Mouse (Mus musculus): ENCODE measurements around the gene Col4a3. TPM values are rescaled to one million over a fixed set of nuclear protein-coding genes. Genes with fewer than 3 reads are reported as not detected.

Gene Col4a3
- 1 to 10 TPM in 1 of 2 experiments, under 1 TPM in 1; 0.77 to 1.2 TPM for total RNA-seq (2021)
- long read RNA-seq, experiment 1 = 0 reads
- long read RNA-seq, experiment 2 = 0 reads

- DNase-seq (ENCODE audit: low spot score in 2 of 2) = no peak
Observed at GRCm38 (mm10) chr1:82586713-82587399, at the start of gene Col4a3, which contains the start of gene Col4a4. TSS of gene Col4a3 (plus strand) at chr1:82586921. TSS of gene Col4a4 (minus strand) at chr1:82586849.

- no peak for DNase-seq (ENCODE audit: low spot score in 2 of 2)
Observed at GRCm38 (mm10) chr1:82537848-82538247, 48.9 kb upstream of the Col4a3 start.

- DNase-seq (ENCODE audit: low spot score in 2 of 2) = no peak
Observed at GRCm38 (mm10) chr1:82540056-82540455, 46.7 kb upstream of the Col4a3 start.

- DNase-seq (ENCODE audit: low spot score in 2 of 2) = no peak
Observed at GRCm38 (mm10) chr1:82543934-82544333, 42.8 kb upstream of the Col4a3 start.

GRCm38 (mm10) chr1:82544419-82545185, 42.1 kb upstream of the Col4a3 start:
- DNase-seq (ENCODE audit: low spot score in 2 of 2) = no peak

GRCm38 (mm10) chr1:82545199-82545960, 41.3 kb upstream of the Col4a3 start:
- no peak for DNase-seq (ENCODE audit: low spot score in 2 of 2)

GRCm38 (mm10) chr1:82554443-82554850, 32.3 kb upstream of the Col4a3 start:
- peak; percentile 11 to 14 for DNase-seq (ENCODE audit: low spot score in 2 of 2)

GRCm38 (mm10) chr1:82554889-82555288, 31.8 kb upstream of the Col4a3 start:
- DNase-seq (ENCODE audit: low spot score in 2 of 2) = no peak

GRCm38 (mm10) chr1:82560223-82560622, 26.5 kb upstream of the Col4a3 start:
- DNase-seq (ENCODE audit: low spot score in 2 of 2) = peak; percentile 32 to 34

- no peak for DNase-seq (ENCODE audit: low spot score in 2 of 2)
Observed at GRCm38 (mm10) chr1:82569405-82569804, 17.3 kb upstream of the Col4a3 start.

GRCm38 (mm10) chr1:82571758-82572157, 15.0 kb upstream of the Col4a3 start:
- DNase-seq (ENCODE audit: low spot score in 2 of 2) = no peak

- no peak for DNase-seq (ENCODE audit: low spot score in 2 of 2)
Observed at GRCm38 (mm10) chr1:82575681-82576080, 11.0 kb upstream of the Col4a3 start.

- DNase-seq (ENCODE audit: low spot score in 2 of 2) = no peak
Observed at GRCm38 (mm10) chr1:82576182-82576581, 10.5 kb upstream of the Col4a3 start.

- DNase-seq (ENCODE audit: low spot score in 2 of 2) = no peak
Observed at GRCm38 (mm10) chr1:82577339-82577738, 9.4 kb upstream of the Col4a3 start.

- no peak for DNase-seq (ENCODE audit: low spot score in 2 of 2)
Observed at GRCm38 (mm10) chr1:82577915-82578314, 8.8 kb upstream of the Col4a3 start.

GRCm38 (mm10) chr1:82578320-82578719, 8.4 kb upstream of the Col4a3 start:
- DNase-seq (ENCODE audit: low spot score in 2 of 2) = no peak

- DNase-seq (ENCODE audit: low spot score in 2 of 2) = no peak
Observed at GRCm38 (mm10) chr1:82585981-82586380, 740 bp upstream of the Col4a3 start.

- no peak for DNase-seq (ENCODE audit: low spot score in 2 of 2)
Observed at GRCm38 (mm10) chr1:82590266-82590665, 3.5 kb downstream of the Col4a3 start.

- DNase-seq (ENCODE audit: low spot score in 2 of 2) = no peak
Observed at GRCm38 (mm10) chr1:82596864-82597596, 10.3 kb downstream of the Col4a3 start.

GRCm38 (mm10) chr1:82603198-82603950, 16.7 kb downstream of the Col4a3 start:
- DNase-seq (ENCODE audit: low spot score in 2 of 2) = no peak
